Mouse (Mus musculus) midbrain, embryonic 12.5 days (tissue): ENCODE results near the gene Dnajc12. TPM values are rescaled to one million over a fixed set of nuclear protein-coding genes. Genes with fewer than 3 reads are reported as not detected.
"Not testable (repeated sequence)": the region's sequence is repeated elsewhere in the genome, so short reads cannot be mapped to it uniquely, and the experiment has no call there.

Source experiments
- ATAC-seq: fragments of 200-750 bp; cut with Nextera tagmentation; 2 replicates; pipeline ENCODE4 v1.8.0; 2017; ENCODE audit warnings: low read depth, moderate TSS enrichment, moderate library complexity; ENCODE audit not compliant: low FRiP score
- H3K27ac ChIP-seq: fragments of 300-500 bp; sonication (generic); replicated peaks from 2 replicates; pipeline ENCODE4 v1.5.1; 2016; ENCODE audit warnings: mild to moderate bottlenecking
- H3K27me3 ChIP-seq: fragments of 300-500 bp; sonication (generic); 2 replicates; pipeline ENCODE4 v1.6.1; 2016; ENCODE audit warnings: mild to moderate bottlenecking
- H3K36me3 ChIP-seq: fragments of 300-500 bp; sonication (generic); 2 replicates; pipeline ENCODE4 v1.6.1; 2016
- H3K4me1 ChIP-seq: fragments of 300-500 bp; sonication (generic); 2 replicates; pipeline ENCODE4 v1.6.1; 2016
- H3K4me2 ChIP-seq: fragments of 300-500 bp; sonication (generic); replicated peaks from 2 replicates; pipeline ENCODE4 v1.6.1; 2016; ENCODE audit warnings: mild to moderate bottlenecking, moderate library complexity
- H3K4me3 ChIP-seq: fragments of 300-500 bp; sonication (generic); 2 replicates; pipeline ENCODE4 v1.5.1; 2016; ENCODE audit warnings: mild to moderate bottlenecking
- H3K9ac ChIP-seq: fragments of 300-500 bp; sonication (generic); replicated peaks from 2 replicates; pipeline ENCODE4 v1.6.1; 2016; ENCODE audit warnings: mild to moderate bottlenecking, moderate library complexity
- H3K9me3 ChIP-seq: fragments of 300-500 bp; sonication (generic); 2 replicates; pipeline ENCODE4 v1.6.1; 2016; ENCODE audit warnings: mild to moderate bottlenecking
- WGBS: fragments of 180-500 bp; shearing (Covaris S2); methylation state at CpG from one replicate; pipeline ENCODE4 v1.1.7; 2016; 5-methylcytosine and 5-hydroxymethylcytosine counted together
- polyA plus RNA-seq: library from polyadenylated mRNA; unstranded; fragments of >200 nt; fragmentation: Nextera tagmentation; extraction: Ambion mirVana; gene quantifications from 2 replicates; pipeline ENCODE4 v1.2.1, GENCODE M21; 2016

Dnajc12 gene
- polyA plus RNA-seq, 1 experiment from 2014 or later, result 14.8 TPM

GRCm38 (mm10) chr10:63396963-63397362, 14.7 kb downstream of the Dnajc12 start:
- Histone ChIP-seq H3K27me3 (no peaks in the 10 kb centered on the region), H3K36me3 (no peaks in the 10 kb centered on the region), H3K4me3 (no peak overlapping the region), H3K4me2 (no peak overlapping the region), H3K9me3 (no peaks in the 10 kb centered on the region), H3K9ac (no peak overlapping the region), H3K27ac (no peak overlapping the region), H3K4me1 (no peaks in the 10 kb centered on the region)
- ATAC-seq, result no peak
- WGBS, result 94% methylated on average over 10 of the region's 10 CpGs

- no peak for ATAC-seq
Measured at GRCm38 (mm10) chr10:63402731-63403504, 20.7 kb downstream of the Dnajc12 start.

GRCm38 (mm10) chr10:63403636-63404035, 21.4 kb downstream of the Dnajc12 start:
- Histone ChIP-seq H3K9ac (no peak overlapping the region), H3K9me3 (no peaks in the 10 kb centered on the region), H3K36me3 (no peaks in the 10 kb centered on the region), H3K4me2 (no peak overlapping the region), H3K27me3 (no peaks in the 10 kb centered on the region), H3K4me3 (no peak overlapping the region), H3K27ac (no peak overlapping the region), H3K4me1 (no peaks in the 10 kb centered on the region)
- ATAC-seq, result no peak
- 67% methylated on average over 2 of the region's 2 CpGs for WGBS

More at GRCm38 (mm10) chr10:63402731-63403504, 20.7 kb downstream of the Dnajc12 start:
- H3K27ac ChIP-seq, result no peak overlapping the region
- H3K9me3 ChIP-seq, result no peaks in the 10 kb centered on the region
- H3K9ac ChIP-seq, result no peak overlapping the region
- H3K27me3 ChIP-seq, result no peaks in the 10 kb centered on the region
- no peak overlapping the region for H3K4me3 ChIP-seq
- WGBS, result 90% methylated on average over 5 of the region's 5 CpGs
- no peaks in the 10 kb centered on the region for H3K36me3 ChIP-seq
- H3K4me2 ChIP-seq, result no peak overlapping the region
- no peaks in the 10 kb centered on the region for H3K4me1 ChIP-seq

GRCm38 (mm10) chr10:63410162-63410956, 28.1 kb downstream of the Dnajc12 start:
- Histone ChIP-seq H3K9me3 (no peaks in the 10 kb centered on the region), H3K27ac (no peak overlapping the region), H3K4me1 (no peaks in the 10 kb centered on the region), H3K4me3 (no peak overlapping the region), H3K27me3 (no peaks in the 10 kb centered on the region), H3K4me2 (no peak overlapping the region), H3K36me3 (no peaks in the 10 kb centered on the region), H3K9ac (no peak overlapping the region)
- ATAC-seq, result no peak
- 69% methylated on average over 16 of the region's 16 CpGs for WGBS

- H3K36me3 ChIP-seq, H3K27ac ChIP-seq, H3K4me1 ChIP-seq, H3K4me3 ChIP-seq, H3K9ac ChIP-seq, H3K9me3 ChIP-seq, H3K4me2 ChIP-seq, H3K27me3 ChIP-seq, ATAC-seq: not testable (repeated sequence)
- WGBS, result 99% methylated on average over 6 of the region's 7 CpGs
Measured at GRCm38 (mm10) chr10:63411674-63412073, 29.4 kb downstream of the Dnajc12 start.

- Histone ChIP-seq H3K27me3 (no peaks in the 10 kb centered on the region), H3K4me1 (no peaks in the 10 kb centered on the region), H3K4me3 (no peak overlapping the region), H3K36me3 (no peaks in the 10 kb centered on the region), H3K4me2 (no peak overlapping the region), H3K9me3 (no peaks in the 10 kb centered on the region), H3K9ac (no peak overlapping the region), H3K27ac (no peak overlapping the region)
- ATAC-seq, result no peak
- 93% methylated on average over 17 of the region's 17 CpGs for WGBS
Measured at GRCm38 (mm10) chr10:63412756-63413155, 30.5 kb downstream of the Dnajc12 start.

GRCm38 (mm10) chr10:63415287-63415686, 33.0 kb downstream of the Dnajc12 start:
- WGBS, result 87% methylated on average over 7 of the region's 7 CpGs
- Histone ChIP-seq H3K36me3 (no peaks in the 10 kb centered on the region), H3K4me1 (no peaks in the 10 kb centered on the region), H3K9me3 (no peaks in the 10 kb centered on the region), H3K4me2 (no peak overlapping the region), H3K27ac (no peak overlapping the region), H3K4me3 (no peak overlapping the region), H3K9ac (no peak overlapping the region), H3K27me3 (no peaks in the 10 kb centered on the region)
- no peak for ATAC-seq

- Histone ChIP-seq H3K27ac (no peak overlapping the region), H3K4me2 (no peak overlapping the region), H3K4me3 (no peak overlapping the region), H3K27me3 (no peaks in the 10 kb centered on the region), H3K9me3 (no peaks in the 10 kb centered on the region), H3K9ac (no peak overlapping the region), H3K36me3 (no peaks in the 10 kb centered on the region), H3K4me1 (no peaks in the 10 kb centered on the region)
- 60% methylated on average over 7 of the region's 7 CpGs for WGBS
- no peak for ATAC-seq
Measured at GRCm38 (mm10) chr10:63415850-63416249, 33.6 kb downstream of the Dnajc12 start.

- Histone ChIP-seq H3K9me3 (no peaks in the 10 kb centered on the region), H3K4me2 (no peak overlapping the region), H3K36me3 (no peaks in the 10 kb centered on the region), H3K27me3 (no peaks in the 10 kb centered on the region), H3K9ac (no peak overlapping the region), H3K4me1 (no peaks in the 10 kb centered on the region), H3K27ac (no peak overlapping the region), H3K4me3 (no peak overlapping the region)
- no peak for ATAC-seq
- 66% methylated on average over 5 of the region's 5 CpGs for WGBS
Measured at GRCm38 (mm10) chr10:63417061-63417460, 34.8 kb downstream of the Dnajc12 start.

- H3K9me3 ChIP-seq, result no peaks in the 10 kb centered on the region
- H3K27ac ChIP-seq, result no peak within 1 kb of the TSS
- H3K9ac ChIP-seq, result no peak within 1 kb of the TSS
- H3K4me1 ChIP-seq, result no peaks in the 10 kb centered on the region
- WGBS, result 87% methylated on average over 18 of the region's 18 CpGs
- no peak within 1 kb of the TSS for H3K4me2 ChIP-seq
- no peak for ATAC-seq
- H3K27me3 ChIP-seq, result no peaks in the 10 kb centered on the region
- H3K4me3 ChIP-seq, result no peak within 1 kb of the TSS
- no peaks in the 10 kb centered on the region for H3K36me3 ChIP-seq
Measured at GRCm38 (mm10) chr10:63421739-63422735, 39.8 kb downstream of the Dnajc12 start, which contains the start of gene Gm7075. TSS of gene Gm7075 (minus strand) at chr10:63421789.

- H3K9me3 ChIP-seq, result no peaks in the 10 kb centered on the region
- no peak overlapping the region for H3K9ac ChIP-seq
- no peak overlapping the region for H3K4me3 ChIP-seq
- H3K36me3 ChIP-seq, result no peaks in the 10 kb centered on the region
- 87% methylated on average over 5 of the region's 5 CpGs for WGBS
- no peak overlapping the region for H3K4me2 ChIP-seq
- no peak overlapping the region for H3K27ac ChIP-seq
- H3K4me1 ChIP-seq, result no peaks in the 10 kb centered on the region
- ATAC-seq, result no peak
- no peaks in the 10 kb centered on the region for H3K27me3 ChIP-seq
Measured at GRCm38 (mm10) chr10:63422736-63422992, 40.4 kb downstream of the Dnajc12 start.
